Mouse (Mus musculus): ENCODE data around the gene Tmem234.

DNA sequence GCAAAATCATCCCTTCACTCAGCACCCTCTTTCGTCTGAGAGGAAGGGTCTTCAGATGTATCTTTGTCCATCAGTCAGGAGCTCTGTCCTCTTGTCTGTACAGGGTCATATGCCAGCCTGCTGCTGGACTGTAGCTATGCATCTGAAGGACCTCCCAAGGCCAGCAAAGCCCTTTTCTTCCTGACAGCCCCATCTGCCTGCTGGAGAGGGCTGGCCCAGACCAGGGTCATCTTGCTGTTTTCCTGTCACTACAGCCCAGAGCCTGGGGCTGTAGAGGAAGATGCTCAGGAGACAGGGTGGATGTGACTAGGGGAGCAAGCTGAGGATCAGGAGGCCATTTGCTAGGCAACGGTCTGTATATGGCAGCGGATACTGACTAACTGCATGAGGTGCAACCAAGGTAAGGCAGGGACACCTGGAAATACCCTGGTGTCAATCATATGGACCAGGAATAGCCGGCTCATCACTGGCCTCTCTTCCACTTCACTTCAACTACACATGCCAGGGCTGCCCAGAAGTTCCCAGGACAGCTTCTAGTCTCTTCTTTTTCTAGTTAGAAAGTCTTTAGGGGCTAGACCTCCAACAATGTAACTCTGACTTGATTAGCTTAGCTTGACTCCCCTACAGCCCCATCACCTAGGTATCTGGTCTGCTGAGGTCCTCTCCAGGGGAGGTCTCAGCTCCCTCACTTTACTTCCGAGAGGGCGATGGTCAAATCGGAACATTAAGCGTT, 22.5 kb downstream of the Tmem234 start:
- no peak for TF ChIP-seq CTCF (IDR thresholded peaks at IDR 0.05; ENCODE audit: borderline replicate concordance, extremely low read depth, insufficient read depth, insufficient read length)
- no peak for TF ChIP-seq POLR2A (IDR thresholded peaks at IDR 0.05; ENCODE audit: borderline replicate concordance, extremely low read depth, insufficient read depth, insufficient read length, poor library complexity, severe bottlenecking)
